Mouse (Mus musculus) mouse trophoblast stem cell (cell line): ENCODE measurements around the gene Man2a1.
"Not testable (repeated sequence)": the region's sequence is repeated elsewhere in the genome, so short reads cannot be mapped to it uniquely, and the experiment has no call there.

Experiments used
- in situ Hi-C, 2 experiments: fragments of 300-500 bp; cut with MseI, MboI; formaldehyde crosslinking; loops; 2 replicates in 1 of 2; 3 replicates in 1 of 2; pipeline ENCODE4 v1.15.1; 2025

The Man2a1 gene

GRCm38 (mm10) chr17:64754142-64754863 is 153.8 kb downstream of the Man2a1 start:
- in situ Hi-C loops: no loop called here

DNA sequence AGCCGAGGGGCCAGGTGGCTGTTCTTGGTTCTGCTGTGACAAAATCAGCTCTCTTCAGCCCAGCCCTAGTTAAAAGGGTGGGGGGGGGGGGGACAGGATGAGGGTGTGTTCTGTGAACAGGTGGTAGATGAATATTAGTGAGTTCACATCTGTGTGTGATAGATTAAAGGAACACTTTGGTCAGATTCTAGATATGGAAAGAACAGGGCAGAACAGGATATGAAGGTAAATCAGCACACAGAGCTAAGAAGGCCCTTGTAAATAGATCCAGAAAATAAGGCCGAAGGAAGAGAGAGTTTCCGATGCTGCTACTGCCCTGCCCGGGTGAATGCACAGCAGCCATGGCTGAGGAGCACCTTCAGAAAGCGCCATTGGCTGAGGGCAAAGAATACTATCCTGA is 154.7 kb downstream of the Man2a1 start:
- in situ Hi-C loops: no loop called here

DNA sequence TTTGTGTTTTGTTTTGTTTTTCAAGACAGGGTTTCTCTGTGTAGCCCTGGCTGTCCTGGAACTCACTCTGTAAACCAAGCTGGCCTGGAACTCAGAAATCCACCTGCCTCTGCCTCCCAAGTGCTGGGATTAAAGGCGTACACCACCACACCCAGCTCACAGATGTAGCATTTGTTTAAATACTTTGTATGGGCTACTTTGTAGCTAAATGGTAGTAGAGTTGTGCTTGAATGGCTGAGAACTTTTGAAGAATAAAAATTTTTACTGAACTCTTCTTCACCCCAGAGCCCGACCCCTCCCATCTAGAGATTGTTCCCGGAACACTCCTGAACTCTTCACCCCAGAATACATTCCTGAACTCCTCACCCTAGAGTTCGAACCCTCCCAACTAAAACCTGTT is 162.1 kb downstream of the Man2a1 start:
- in situ Hi-C loops: not testable (repeated sequence)

GRCm38 (mm10) chr17:64763491-64763890 is 163.0 kb downstream of the Man2a1 start:
- in situ Hi-C loops: no loop called here

DNA sequence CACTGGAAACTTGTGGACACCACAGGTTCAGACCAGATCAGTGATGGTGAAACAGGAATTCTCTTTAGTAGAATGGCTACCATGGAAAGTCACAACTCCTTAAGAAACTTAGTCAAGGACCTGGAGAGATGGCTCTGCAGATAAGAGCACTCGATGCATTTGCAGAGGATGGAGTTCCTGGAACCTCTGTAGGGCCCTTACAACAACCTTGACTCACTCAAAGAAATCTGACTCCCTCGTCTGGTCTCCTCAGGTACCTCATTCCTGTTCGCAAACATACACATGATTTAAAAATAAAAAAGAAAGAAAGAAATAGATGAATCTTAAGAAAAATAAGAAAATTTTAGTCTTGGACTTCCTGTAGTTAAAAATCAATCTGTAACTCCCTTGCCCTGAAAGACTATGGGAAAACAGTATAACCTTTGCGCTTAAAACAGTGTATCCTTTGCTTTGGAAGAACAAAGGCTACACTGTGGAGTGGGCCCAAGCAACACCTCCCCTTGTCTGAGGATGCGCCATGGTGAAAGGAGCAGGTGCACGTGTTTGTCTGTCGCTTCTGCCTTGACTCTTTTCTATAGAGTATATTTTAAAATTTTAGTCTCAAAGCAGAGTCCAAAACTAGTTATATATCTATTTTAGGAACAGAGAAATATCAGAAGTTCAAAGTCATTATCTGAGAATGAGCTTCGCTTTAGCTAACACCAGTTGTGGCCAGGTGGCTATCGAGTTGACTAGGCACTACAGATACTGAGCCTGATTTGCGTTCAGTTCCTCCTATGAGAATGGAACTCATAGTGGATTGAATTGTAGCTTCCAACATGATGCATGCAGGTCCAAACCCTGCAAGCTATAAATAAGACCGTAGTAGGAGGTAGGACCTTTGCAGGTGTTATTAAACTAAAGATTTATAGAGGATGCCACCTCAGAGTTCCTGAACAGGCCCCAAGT is 163.9 kb downstream of the Man2a1 start:
- in situ Hi-C loops: no loop called here

- in situ Hi-C loops: no loop called here
These were observed 164.8 kb downstream of the Man2a1 start for GRCm38 (mm10) chr17:64765286-64765685.

GRCm38 (mm10) chr17:64766507-64766906 is 166.0 kb downstream of the Man2a1 start:
- in situ Hi-C loops: no loop called here

DNA sequence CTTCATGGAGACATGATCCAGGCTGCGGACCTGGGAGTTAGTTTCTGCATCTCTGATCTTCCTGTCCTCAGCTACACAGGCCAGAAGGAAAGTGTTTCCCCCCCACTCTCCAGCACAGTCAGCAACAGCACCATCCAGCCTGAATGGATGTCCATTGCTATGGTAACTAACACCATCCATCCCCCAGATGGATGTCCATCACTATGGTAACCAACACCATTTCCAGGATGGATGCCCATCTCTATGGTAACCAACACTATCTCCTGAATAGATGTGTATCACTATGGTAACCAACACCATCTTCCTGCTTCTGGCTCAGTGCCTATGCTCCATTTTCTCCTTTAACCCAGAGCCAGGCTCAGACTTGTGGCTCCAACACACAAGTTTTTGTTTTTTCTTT is 169.7 kb downstream of the Man2a1 start:
- in situ Hi-C loops: no loop called here

GRCm38 (mm10) chr17:64772611-64773010 is 172.1 kb downstream of the Man2a1 start:
- in situ Hi-C loops: no loop called here

DNA sequence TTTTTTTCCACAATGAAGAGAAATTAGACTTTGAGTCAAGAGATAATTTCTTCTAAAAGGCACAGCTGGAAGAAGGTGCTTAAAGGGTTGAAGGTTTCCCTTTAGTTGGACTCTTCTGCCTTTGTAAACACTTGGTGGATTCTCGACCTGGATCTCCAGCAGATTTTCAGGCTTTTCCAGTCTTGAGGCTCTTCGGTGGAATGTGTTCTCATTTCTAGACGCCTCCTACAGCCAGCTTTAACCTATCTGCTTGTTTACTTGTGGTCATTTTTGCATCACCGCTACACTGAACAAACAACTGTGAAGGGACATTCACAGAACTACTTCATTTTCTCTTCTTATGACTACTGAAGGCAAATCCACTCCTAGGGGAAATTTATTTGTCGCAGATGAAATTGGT is 173.7 kb downstream of the Man2a1 start:
- in situ Hi-C loops: no loop called here

DNA sequence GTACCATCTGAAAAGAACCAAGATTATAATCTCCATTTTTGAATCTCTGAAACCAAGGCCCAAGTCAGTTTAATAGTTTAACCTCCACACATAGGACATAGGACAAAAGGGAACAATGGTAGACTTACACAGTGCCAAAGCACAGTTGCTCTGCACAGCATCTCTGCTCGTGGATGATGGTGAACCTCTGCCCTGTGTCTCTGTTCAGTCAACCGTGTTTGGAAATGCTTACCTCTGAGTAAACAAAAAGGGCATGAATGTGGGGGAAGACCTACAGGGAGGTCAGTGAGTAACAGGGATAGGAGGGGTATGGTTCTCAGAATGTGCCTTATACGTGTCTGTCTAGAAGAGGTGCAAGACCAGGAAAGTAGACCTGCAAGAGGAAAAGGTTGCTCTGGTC is 177.8 kb downstream of the Man2a1 start:
- in situ Hi-C loops: no loop called here

DNA sequence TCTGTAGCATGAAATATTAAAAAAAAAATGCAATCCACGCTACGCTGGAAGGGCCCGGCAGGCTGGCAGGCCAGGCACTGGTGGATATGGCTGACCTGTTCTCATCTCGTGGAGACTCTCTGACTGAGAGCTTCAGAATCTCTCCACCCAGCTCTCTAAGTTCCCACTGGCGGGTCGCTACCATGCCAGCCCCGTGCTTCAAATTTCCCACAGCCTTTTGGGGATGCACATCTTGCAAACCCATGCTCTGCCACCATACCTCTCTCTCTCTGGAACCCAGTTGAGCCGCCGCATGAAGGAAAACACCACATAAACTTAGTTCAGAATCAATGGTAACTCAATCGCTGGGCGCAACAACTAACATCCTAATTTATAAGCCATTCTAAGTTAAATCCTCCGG is 178.2 kb downstream of the Man2a1 start:
- in situ Hi-C loops: no loop called here

DNA sequence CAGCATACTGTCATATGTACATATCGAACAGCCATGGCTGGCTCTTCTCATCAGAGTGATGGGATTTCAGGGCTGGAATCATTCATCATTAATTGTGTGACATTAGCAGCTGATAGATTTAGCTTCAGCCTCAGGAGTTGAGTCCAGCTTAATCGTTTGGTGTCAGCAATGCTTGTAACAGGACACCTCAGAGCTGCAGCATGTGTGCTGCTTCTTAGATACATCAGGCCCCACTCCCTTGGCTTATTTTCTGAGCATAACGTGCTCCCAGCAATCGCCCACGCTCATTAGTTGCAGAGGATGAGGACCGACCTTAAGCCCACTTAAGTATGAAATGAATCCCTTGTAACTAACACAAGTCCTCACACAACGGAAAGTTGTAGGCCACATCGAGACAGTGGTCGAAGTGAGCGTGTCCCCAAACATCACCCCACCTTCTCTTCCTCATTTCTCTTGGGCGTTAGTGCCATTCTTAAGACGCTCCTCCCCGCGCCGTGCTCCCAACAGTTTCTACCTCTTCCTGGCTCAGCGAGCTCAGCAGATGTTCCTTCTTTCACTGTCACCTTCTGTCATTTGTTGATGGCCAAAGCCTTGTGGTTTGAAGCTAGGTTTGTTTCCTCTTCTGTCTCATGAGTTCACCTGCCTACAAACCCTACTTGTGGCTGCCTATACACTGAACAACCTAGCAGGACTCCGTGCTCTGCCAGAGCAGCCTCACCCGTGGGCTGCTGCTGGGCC is 180.4 kb downstream of the Man2a1 start:
- in situ Hi-C loops: no loop called here

- in situ Hi-C loops: no loop called here
These were observed 181.8 kb downstream of the Man2a1 start for GRCm38 (mm10) chr17:64782307-64782706.

GRCm38 (mm10) chr17:64785961-64786360 is 185.4 kb downstream of the Man2a1 start:
- in situ Hi-C loops: no loop called here

DNA sequence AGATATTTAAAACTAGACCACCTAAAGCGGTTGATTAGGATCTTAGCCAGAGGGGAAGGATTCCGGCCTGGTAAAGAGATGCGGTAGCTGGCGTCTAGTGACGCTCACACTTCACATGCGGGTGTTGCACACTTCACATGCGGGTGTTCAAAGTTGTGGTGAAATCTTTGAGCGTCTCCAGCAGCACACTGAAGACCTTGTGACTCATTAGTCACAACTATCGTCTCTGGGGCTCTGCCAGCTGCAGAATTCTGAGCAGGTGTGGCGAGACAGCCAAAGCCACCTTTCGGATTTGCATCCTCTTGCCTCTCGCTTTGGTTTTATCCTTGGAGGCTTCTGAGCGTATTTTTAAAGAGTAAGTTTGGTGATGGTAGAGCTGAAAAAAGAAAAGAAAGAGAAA is 187.8 kb downstream of the Man2a1 start:
- in situ Hi-C loops: no loop called here

DNA sequence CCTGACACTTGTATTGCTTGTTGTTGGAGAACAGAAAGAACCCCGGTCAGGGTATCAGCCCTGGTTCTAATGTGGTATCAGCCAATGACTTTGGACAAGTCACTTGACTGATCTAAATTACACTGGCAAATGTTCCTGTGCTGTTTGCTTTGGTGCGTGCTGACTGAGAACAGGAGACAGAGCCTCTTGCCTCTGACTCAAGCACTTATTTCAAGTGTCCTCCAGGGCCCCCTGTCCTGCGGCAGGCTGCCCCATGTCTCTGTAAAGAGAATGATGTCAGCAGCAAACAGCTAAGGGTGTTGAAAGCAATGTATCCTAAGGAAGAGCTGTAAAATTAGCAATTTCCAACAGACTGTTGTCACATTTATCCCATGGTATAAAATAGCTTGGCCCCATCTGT is 188.6 kb downstream of the Man2a1 start:
- in situ Hi-C loops: no loop called here

- in situ Hi-C loops: no loop called here
These were observed 191.5 kb downstream of the Man2a1 start for GRCm38 (mm10) chr17:64792076-64792475.

GRCm38 (mm10) chr17:64792623-64793022 is 192.1 kb downstream of the Man2a1 start:
- in situ Hi-C loops: no loop called here

DNA sequence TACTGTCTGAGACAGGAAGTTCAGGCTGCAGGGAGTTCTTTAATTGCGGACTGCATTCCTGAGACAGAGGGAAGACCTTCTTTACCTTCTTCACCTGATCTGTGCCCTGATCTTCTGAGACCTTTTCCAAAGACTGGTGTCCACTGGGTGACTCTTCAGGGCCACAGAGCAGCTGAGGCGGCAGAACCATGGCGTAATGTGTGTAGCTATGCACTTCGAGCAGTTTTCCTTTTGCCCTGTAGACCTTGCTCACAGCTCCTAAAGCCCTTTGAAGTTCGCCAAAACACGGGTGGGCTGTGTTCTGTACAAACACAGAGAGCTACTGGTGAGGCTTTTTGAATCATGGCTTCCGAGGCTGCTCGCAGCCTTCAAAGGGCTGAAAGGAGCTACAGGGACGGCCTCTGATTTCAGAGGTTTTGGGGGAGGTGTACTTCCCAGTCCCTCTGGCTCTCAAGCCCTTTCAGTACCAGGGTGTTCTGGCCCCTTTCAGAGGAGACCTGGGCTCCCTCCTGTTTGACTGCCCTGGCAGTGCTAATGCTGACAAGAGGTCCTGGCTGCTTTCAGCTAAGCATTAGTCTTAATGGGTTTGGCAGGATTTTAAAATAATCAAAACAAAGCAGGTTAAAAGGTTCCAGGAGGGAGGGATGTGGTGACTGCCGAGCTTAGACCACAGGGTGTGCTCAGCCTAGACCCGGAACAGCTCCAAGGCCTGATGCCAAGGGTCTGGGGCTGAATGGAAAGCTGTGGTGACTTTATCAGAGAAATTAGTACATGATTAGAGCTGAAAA is 201.8 kb downstream of the Man2a1 start:
- in situ Hi-C loops: no loop called here

GRCm38 (mm10) chr17:64802956-64803275 is 202.4 kb downstream of the Man2a1 start:
- in situ Hi-C loops: no loop called here
